Mouse (Mus musculus) C2C12 (cell line): ENCODE results near the gene Kremen1. TPM values are rescaled to one million over a fixed set of nuclear protein-coding genes. Genes with fewer than 3 reads are reported as not detected.

ENCODE experiments used
- H3K27me3 ChIP-seq: one replicate; pipeline ENCODE4 v1.6.1; 2011; ENCODE audit not compliant: control insufficient read depth, insufficient read depth, insufficient read length
- H3K36me3 ChIP-seq: one replicate; pipeline ENCODE4 v1.6.1; 2011; ENCODE audit not compliant: control insufficient read depth, insufficient read depth
- H3K4me3 ChIP-seq: one replicate; pipeline ENCODE4 v1.5.1; 2011; ENCODE audit warnings: mild to moderate bottlenecking, control low read depth; ENCODE audit not compliant: poor library complexity, insufficient read depth, severe bottlenecking
- H3K79me2 ChIP-seq: one replicate; pipeline ENCODE4 v1.6.1; 2011; ENCODE audit not compliant: control insufficient read depth, insufficient read depth
- H3K79me3 ChIP-seq: one replicate; pipeline ENCODE4 v1.6.1; 2011; ENCODE audit warnings: low read depth, control low read depth
- H3ac ChIP-seq: one replicate; pipeline ENCODE3; 2011; ENCODE audit warnings: low read depth; ENCODE audit not compliant: control insufficient read depth, insufficient read length
- CEBPB ChIP-seq: IDR thresholded peaks from one replicate; pipeline ENCODE4 v1.6.1; 2011; ENCODE audit warnings: low read depth, mild to moderate bottlenecking, control low read depth, moderate library complexity
- CTCF ChIP-seq: IDR thresholded peaks from one replicate; pipeline ENCODE4 v1.5.1; 2011; ENCODE audit not compliant: control insufficient read depth, insufficient read depth, insufficient read length
- FOSL1 ChIP-seq: IDR thresholded peaks from one replicate; pipeline ENCODE4 v1.8.0; 2011; ENCODE audit warnings: mild to moderate bottlenecking, low read length; ENCODE audit not compliant: poor library complexity, insufficient read depth, severe bottlenecking
- MAX ChIP-seq: IDR thresholded peaks from one replicate; pipeline ENCODE4 v1.6.1; 2011; ENCODE audit warnings: mild to moderate bottlenecking, control low read depth
- MYOD1 ChIP-seq: IDR thresholded peaks from one replicate; pipeline ENCODE4 v1.6.1; 2011; ENCODE audit warnings: low read depth; ENCODE audit not compliant: control insufficient read depth, insufficient read length
- MYOG ChIP-seq: IDR thresholded peaks from one replicate; pipeline ENCODE4 v1.6.1; 2011; ENCODE audit not compliant: control insufficient read depth, insufficient read length; ENCODE audit errors: extremely low read depth
- USF1 ChIP-seq: IDR thresholded peaks from one replicate; pipeline ENCODE4 v1.6.1; 2011; ENCODE audit warnings: low read depth, mild to moderate bottlenecking, control low read depth, moderate library complexity
- polyA plus RNA-seq: library from polyadenylated mRNA; unstranded; fragments of >200 nt; fragmentation: generic; extraction: Trizol; gene quantifications from one replicate; pipeline ENCODE4 v1.2.1, GENCODE M21; 2012; ENCODE audit warnings: missing spikeins

The Kremen1 gene
- polyA plus RNA-seq, 1 experiment: 43.5 TPM

GRCm38 (mm10) chr11:5189239-5189933, 72.0 kb downstream of the Kremen1 start:
- no peaks in the 10 kb centered on the region for H3K27me3 ChIP-seq
- TF ChIP-seq MAX (no peak), MYOD1 (no peak), USF1 (no peak), FOSL1 (no peak), CTCF (no peak), MYOG (no peak), CEBPB (no peak)
- no peak overlapping the region for H3ac ChIP-seq
- no peak overlapping the region for H3K4me3 ChIP-seq
- H3K36me3 ChIP-seq: peaks cover 13% of the 10 kb centered on the region
- no peaks in the 10 kb centered on the region for H3K79me2 ChIP-seq
- no peaks in the 10 kb centered on the region for H3K79me3 ChIP-seq

GRCm38 (mm10) chr11:5188170-5188569, 73.2 kb downstream of the Kremen1 start:
- Histone ChIP-seq H3K79me2 (no peaks in the 10 kb centered on the region), H3ac (no peak overlapping the region), H3K27me3 (no peaks in the 10 kb centered on the region), H3K4me3 (no peak overlapping the region), H3K36me3 (peaks cover 13% of the 10 kb centered on the region), H3K79me3 (no peaks in the 10 kb centered on the region)
- TF ChIP-seq USF1: no peak
- no peak for TF ChIP-seq MAX
- no peak for TF ChIP-seq FOSL1
- no peak for TF ChIP-seq MYOG
- TF ChIP-seq MYOD1: no peak
- TF ChIP-seq CTCF: no peak
- TF ChIP-seq CEBPB: no peak

- no peaks in the 10 kb centered on the region for H3K27me3 ChIP-seq
- no peaks in the 10 kb centered on the region for H3K79me3 ChIP-seq
- no peaks in the 10 kb centered on the region for H3K79me2 ChIP-seq
- H3K4me3 ChIP-seq: no peak overlapping the region
- TF ChIP-seq FOSL1 (no peak), MYOD1 (no peak), MYOG (no peak), MAX (no peak)
- no peak overlapping the region for H3ac ChIP-seq
- H3K36me3 ChIP-seq: no peaks in the 10 kb centered on the region
Measured at GRCm38 (mm10) chr11:5184832-5185231, 76.5 kb downstream of the Kremen1 start.

GRCm38 (mm10) chr11:5184250-5184649, 77.1 kb downstream of the Kremen1 start:
- H3K79me2 ChIP-seq: no peaks in the 10 kb centered on the region
- no peak overlapping the region for H3ac ChIP-seq
- TF ChIP-seq FOSL1: no peak
- TF ChIP-seq MYOG: no peak
- no peak for TF ChIP-seq USF1
- TF ChIP-seq CEBPB: no peak
- TF ChIP-seq MAX: no peak
- TF ChIP-seq MYOD1: no peak
- no peak for TF ChIP-seq CTCF
- no peaks in the 10 kb centered on the region for H3K36me3 ChIP-seq
- H3K27me3 ChIP-seq: no peaks in the 10 kb centered on the region
- H3K79me3 ChIP-seq: no peaks in the 10 kb centered on the region
- no peak overlapping the region for H3K4me3 ChIP-seq

- H3K4me3 ChIP-seq: no peak overlapping the region
- no peak for TF ChIP-seq MYOD1
- TF ChIP-seq USF1: no peak
- no peak for TF ChIP-seq MAX
- TF ChIP-seq CTCF: no peak
- TF ChIP-seq MYOG: no peak
- no peak for TF ChIP-seq FOSL1
- TF ChIP-seq CEBPB: no peak
- no peaks in the 10 kb centered on the region for H3K79me3 ChIP-seq
- H3K36me3 ChIP-seq: no peaks in the 10 kb centered on the region
- H3ac ChIP-seq: no peak overlapping the region
- H3K27me3 ChIP-seq: no peaks in the 10 kb centered on the region
- H3K79me2 ChIP-seq: no peaks in the 10 kb centered on the region
Measured at GRCm38 (mm10) chr11:5182870-5183269, 78.5 kb downstream of the Kremen1 start.

GRCm38 (mm10) chr11:5181850-5182404, 79.4 kb downstream of the Kremen1 start:
- H3K79me3 ChIP-seq: no peaks in the 10 kb centered on the region
- no peak overlapping the region for H3K4me3 ChIP-seq
- no peaks in the 10 kb centered on the region for H3K27me3 ChIP-seq
- H3K36me3 ChIP-seq: no peaks in the 10 kb centered on the region
- H3ac ChIP-seq: no peak overlapping the region
- TF ChIP-seq CTCF: peak; percentile 86
- no peak for TF ChIP-seq FOSL1
- TF ChIP-seq CEBPB: no peak
- TF ChIP-seq USF1: no peak
- no peak for TF ChIP-seq MYOG
- TF ChIP-seq MYOD1: no peak
- no peak for TF ChIP-seq MAX
- H3K79me2 ChIP-seq: no peaks in the 10 kb centered on the region
